Mouse (Mus musculus) neutrophil, adult 5-6 weeks (primary cell): ENCODE measurements around the gene Zbtb16. TPM values are rescaled to one million over a fixed set of nuclear protein-coding genes. Genes with fewer than 3 reads are reported as not detected.

Experiments
- ATAC-seq: fragments of 151-379, 151-347 bp; 2 replicates; pipeline ENCODE4 v1.8.0; 2017; ENCODE audit warnings: mild to moderate bottlenecking, moderate TSS enrichment; ENCODE audit not compliant: insufficient number of reproducible peaks, poor library complexity, low FRiP score, severe bottlenecking; ENCODE audit errors: extremely low read depth
- total RNA-seq: library from RNA; stranded (forward); fragments of 200-1000 nt; gene quantifications from 2 replicates; pipeline ENCODE4 v1.2.3, GENCODE M21; 2017

Gene Zbtb16
- total RNA-seq, 1 experiment from 2014 or later: 6.5 TPM

DNA sequence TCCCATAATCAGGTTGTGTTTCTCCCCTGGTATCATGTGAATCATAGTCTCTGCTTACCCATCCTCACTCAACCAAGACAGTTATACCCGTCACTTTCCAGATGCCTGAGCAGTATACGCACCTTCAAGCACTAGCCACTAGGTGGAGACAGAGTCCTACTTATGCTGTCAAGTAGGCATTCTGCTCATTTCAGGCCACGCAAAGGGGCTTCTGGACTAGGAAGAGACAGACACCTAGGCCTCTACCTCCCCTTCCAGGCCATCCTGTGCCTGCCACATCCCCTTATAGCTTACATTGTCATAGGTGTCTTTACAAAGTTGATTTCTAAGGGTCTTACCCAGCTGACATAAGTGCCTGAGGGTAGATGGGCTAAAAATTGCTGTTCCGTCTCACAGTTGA is 189.8 kb downstream of the Zbtb16 start:
- peak; percentile 66 for ATAC-seq

- no peak for ATAC-seq
Observed at GRCm38 (mm10) chr9:48645648-48646126, 190.3 kb downstream of the Zbtb16 start.

GRCm38 (mm10) chr9:48644926-48645647 is 190.9 kb downstream of the Zbtb16 start:
- ATAC-seq: peak; percentile 42; the same call in 1 of the 2 replicates

- no peak for ATAC-seq
Observed at GRCm38 (mm10) chr9:48644376-48644775, 191.6 kb downstream of the Zbtb16 start.

DNA sequence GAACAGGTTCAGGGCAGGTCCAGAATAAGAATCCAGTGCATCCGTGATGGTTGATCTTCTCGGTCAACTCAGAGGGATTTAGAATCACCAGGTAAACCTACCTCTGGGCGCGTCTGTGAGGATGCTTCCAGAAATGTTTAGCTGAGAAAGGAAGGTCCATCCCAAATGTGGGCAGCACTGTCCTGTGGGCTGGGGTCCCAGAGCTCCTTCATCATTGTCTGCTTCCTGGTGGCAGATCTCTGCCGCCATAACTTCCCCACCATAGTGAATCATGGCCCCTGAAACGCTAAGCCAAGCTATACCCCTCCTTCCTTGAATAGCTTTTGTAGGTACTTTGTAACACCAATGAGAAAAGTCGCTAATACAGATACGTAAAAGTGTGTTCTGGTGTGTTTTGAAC is 194.4 kb downstream of the Zbtb16 start:
- ATAC-seq: no peak

DNA sequence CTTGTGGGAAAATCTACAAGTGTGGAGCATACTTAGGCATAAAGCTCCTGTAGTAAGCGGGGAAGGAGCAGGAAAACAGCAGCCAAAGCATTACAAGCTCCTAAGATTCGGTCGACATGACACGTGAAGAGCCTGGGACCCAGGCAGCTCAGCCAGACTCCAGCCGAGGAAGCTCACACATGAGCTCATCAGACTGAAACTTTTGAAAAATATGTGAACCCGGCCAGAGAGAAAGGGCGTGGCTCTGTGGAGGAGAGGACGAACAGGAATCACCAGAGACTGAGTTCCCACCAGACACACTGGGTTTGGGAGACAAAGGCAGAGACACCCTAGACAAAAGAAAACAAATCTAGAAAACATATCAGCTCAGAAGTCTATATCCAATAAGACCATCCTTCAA is 195.1 kb downstream of the Zbtb16 start:
- ATAC-seq: no peak

- no peak for ATAC-seq
Observed at GRCm38 (mm10) chr9:48638176-48638803, 197.7 kb downstream of the Zbtb16 start.

GRCm38 (mm10) chr9:48637161-48637560 is 198.9 kb downstream of the Zbtb16 start:
- ATAC-seq: no peak

DNA sequence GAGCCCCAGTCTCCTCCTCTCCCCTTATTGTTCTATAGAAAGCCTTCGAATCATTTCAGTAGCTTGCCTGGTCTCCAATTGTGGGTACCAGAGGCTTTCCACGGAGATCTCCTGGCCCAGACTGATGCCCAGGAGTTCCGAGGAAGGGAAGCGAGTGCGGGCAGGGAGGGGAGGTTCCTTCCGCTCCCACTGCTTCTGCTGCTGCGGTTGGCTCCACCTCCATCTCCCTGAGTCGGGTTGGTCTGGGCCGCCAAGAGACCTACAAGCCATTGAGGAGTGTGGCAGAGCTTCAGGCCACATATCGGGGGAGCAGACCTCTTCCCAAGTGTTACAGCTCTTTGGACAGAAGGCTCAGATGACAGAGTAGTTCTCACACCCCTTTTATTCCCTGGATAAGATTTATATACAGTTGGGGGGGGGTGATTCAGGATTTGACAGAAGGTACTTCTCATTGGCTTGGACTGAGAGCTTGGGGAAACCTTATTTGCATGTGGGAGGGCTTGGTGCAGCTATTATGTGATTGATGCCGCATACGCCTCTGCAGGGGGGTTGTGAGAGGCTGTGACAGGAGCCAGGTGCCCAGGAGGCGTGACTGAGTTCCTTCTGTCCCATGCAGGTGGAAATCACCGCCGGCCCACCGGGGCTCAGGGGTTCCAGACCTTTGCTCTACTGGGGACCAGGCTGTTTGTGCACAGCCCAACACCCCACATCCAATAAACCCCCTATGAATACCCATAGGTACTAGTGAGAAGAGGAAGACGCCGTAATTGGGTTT is 200.3 kb downstream of the Zbtb16 start:
- ATAC-seq: no peak

GRCm38 (mm10) chr9:48633147-48633546 is 202.9 kb downstream of the Zbtb16 start:
- ATAC-seq: no peak

DNA sequence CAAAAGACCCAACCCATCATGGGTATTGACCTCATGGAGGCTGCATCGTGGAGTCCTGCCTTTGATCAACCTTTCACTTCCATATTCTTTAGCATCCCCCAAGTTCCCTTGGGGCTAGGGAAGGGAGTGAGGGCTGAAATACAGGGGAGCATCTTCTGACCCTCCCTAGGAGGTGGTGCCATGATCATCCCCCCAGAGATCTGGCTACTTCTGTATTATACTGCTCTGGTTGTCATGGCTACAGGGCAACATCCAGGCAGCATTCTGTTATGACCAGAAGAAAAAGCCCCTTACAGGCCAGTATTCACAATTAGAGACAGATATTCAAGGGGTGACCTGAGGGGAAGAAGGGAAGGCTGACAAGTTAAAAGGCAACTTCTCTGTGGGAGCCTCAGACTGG is 216.8 kb downstream of the Zbtb16 start:
- no peak for ATAC-seq

DNA sequence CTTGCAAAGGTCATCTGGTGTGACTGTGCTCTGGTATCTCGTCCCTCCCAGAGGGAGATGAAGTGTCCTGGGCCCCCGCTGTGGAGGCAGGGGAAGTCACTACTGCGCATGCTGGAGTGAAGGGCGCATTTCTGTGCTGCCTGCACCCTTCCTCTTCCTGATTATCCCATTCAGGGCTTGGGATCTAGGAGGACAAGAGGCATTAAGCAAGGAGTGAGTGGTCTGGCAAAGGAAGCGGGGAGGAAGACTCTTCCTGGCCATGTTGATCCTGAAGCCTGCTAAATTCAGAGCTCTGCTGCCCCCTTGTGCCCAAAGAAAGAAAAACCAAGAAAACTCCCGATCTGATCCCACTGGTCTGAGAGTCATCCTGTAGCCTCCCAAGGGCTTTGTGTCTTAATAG is 217.4 kb downstream of the Zbtb16 start:
- ATAC-seq: no peak

- no peak for ATAC-seq
Observed at GRCm38 (mm10) chr9:48618111-48618510, 217.9 kb downstream of the Zbtb16 start.

DNA sequence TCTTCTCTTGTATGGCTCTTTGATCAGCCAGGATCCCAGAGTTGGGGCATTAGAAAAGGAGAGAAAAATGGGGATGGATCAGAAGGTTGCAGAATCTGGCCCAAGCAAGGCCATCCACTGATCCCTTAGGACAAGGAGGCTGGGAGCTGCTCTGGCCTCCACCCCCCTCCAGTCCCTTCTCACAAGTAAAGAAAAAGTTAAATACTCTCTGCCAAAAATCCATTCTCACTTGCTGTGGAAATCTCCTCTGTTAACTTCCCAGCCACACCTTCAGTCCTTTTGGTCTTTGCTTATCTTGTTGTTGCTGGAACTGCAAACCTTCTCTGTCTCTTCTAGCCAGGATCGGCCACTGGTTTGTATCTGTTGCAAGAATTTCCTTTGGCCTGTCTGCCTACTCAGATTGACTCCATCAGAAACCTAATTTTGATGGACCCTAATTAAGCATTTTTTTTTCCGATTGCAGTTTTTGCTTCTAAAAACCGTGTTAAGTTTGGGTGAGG is 218.5 kb downstream of the Zbtb16 start:
- ATAC-seq: no peak

- ATAC-seq: no peak
Observed at GRCm38 (mm10) chr9:48613221-48613620, 222.8 kb downstream of the Zbtb16 start.

DNA sequence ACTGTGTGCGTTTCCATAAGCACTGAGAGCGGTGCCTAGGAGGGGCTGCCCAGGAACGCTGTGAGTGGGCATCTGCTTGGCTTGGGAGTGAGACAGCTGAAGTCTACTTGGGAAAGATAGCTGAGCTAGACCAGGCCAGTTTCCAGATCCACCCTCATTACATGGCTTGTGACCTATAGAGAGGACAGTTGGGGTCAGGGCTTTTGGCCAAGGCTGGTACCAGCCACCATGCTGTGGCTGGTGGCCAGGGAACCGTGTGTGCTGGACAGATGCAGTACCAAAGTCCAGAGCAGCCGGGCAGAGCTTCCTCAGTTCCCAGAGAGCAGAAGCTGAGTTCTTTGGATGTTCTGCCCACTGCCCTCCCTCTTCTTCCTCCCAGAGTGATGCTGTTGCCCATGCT is 223.5 kb downstream of the Zbtb16 start:
- no peak for ATAC-seq

DNA sequence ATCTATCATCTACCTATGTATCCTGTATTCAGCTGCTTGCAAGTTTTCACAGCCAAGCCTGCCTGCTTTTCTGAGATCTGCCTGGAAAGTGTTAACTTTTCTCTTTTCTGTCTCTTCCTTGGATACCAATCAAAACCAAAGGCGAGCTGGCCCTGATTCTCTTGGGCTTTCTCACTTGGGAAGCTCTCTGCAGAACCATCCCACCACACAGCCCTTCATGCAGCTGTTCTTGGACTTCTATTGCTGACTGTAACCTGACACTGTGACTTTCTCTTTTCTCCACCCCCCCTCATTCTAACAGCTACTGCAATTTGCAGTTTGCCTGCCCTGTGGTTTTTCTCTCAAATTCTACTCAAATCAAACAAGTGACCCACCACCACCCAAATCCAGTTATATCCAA is 225.0 kb downstream of the Zbtb16 start:
- ATAC-seq: no peak

DNA sequence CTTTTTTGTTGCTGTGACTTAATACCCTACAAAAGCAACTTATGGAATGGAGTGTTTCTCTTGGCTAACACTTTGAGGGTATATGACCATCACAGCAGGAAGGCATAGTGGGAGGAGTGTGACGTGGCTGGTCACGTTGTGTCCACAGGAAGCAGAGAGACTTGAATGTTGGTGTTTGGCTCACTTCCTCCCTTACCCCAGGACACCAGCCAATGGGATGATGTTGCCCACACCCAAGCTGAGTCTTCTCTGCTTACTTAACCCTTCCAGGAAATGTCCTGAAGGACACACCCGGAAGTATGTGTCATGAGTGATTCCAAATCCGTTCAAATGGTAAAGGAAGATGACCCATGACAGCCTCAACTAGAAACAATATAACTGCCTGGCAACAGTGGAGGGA is 226.3 kb downstream of the Zbtb16 start:
- ATAC-seq: no peak

- ATAC-seq: no peak
Observed at GRCm38 (mm10) chr9:48607417-48607816, 228.6 kb downstream of the Zbtb16 start.

DNA sequence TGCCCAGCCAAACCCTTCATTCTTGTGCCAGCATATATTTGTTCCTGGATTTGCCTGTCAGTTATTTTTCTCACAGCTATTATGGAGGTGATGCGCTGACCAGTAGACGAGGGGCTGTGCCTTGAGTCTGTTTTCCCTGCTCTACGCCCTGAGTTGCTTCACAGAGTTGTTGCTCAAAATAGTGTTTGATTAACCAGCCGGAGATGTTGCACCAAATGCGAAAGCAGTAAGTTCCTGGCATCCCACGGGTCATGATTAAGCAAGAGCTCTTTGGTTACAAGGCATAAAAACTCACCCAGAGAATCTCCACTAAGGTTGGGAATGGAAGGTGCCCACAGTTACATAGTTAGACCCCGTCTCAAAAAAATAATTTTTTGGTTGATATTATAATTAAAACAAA is 229.9 kb downstream of the Zbtb16 start:
- ATAC-seq: no peak
